Mouse (Mus musculus) right cerebral cortex, adult 2 months (tissue): ENCODE results near the gene Prelid3b.

Source experiments
- DNase-seq, 2 experiments: peaks; one replicate each; pipeline ENCODE4 v3.0.0; 2021 to 2022; ENCODE audit warnings: low spot score in 2 of 2

The Prelid3b gene

DNA sequence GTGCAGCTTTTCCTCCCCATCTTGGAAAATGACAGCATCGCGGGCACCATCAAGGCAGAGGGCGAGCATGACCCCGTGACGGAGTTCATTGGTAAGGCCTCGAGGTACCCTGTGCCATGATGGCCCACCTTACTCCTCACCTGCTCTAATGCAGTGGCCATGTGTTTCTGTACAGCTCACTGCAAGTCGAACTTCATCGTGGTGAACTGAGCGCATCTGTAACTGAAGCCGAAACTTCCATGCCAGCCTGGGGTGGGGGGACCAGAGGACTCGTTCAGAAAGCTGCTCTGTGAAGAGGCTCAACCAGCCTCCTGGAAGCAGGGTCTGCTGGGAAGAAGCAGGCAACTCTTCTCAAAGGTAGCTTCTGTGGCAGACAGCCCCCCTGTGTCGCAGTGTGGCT, 46.0 kb downstream of the Prelid3b start:
- DNase-seq: no peak

DNA sequence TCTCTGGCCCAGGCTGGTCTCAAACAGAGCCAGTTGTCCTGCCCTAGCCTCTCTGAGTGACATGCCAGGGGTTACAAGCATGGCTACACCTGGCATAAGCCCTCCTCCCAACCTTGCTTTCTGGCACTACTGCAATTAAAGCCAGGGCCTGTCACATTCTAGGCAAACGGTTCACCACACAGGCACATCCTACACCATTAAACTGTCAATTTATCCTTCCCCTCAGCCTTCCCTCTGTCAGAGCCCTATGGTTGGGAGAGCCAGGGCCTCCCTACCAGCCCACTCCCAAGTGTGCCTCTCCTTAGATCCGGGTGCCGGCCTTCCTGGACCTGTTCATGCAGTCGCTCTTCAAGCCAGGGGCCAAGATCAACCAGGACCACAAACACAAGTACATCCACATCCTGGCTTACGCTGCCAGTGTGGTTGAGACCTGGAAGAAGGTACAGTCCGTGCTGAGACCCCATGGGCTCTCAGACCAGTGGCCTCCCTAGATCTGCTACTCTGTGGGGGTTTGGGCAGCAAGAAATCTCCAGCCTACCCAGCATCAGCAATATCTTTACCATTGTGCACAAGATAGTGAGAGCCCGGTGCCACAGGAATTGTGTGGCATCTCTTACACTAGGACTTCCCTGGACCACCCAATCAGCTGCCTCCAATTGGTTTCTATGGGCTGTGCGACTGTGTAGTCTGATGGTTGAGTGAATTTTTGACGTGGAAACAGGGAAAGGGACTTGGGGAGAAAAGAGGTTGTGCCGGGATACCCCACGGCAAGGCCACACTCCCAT, 48.4 kb downstream of the Prelid3b start:
- no peak for DNase-seq

DNA sequence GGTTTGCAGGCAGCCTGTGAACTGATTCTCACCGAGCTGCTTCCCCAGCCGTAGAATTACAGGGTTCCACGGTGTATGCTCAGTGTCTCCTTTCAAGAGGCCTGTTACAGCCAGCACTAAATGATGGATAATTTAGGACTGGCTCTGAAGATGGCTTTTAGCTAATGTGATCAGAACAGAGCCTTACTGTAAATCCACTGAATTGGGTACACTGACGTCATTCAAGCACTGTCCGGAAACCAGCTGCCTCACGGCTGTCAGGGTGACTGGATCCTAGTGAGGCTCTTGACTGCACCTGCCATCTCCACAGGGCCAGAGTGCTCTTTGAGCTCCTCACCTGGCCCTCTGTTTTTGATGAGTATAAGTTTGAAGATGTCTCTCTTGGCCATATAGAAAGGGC, 51.8 kb downstream of the Prelid3b start:
- DNase-seq: no peak

DNA sequence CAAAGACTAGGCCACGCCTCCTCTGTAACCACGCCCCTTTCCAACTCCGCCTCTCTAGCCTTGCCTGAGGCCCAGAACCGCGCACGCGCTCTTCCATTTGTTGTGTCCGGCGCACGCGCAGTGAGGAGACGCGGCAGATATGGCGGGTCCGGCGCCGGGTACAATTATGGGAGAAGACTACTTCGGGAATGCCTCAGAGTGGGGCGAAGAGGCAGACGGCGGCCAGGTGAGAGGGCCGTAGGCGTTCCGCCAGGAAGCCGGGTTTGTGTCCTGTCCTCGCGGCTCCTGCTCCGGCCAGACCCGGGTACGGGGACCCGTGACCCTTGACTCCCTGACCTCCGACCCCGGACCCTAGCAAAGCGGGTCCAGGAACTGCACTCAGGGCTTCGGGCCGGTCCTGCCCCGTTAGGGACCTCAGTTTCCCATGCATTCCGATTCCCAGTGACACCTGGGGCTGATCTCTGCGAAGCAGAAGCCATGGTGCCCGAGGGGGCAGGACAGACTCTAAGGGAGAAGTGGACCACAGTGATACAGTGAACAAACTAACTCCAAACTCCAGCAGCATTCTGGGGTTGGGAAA, 57.1 kb downstream of the Prelid3b start, which contains the start of gene Nelfcd:
Gene Nelfcd (plus strand): TSS at position 74 of the 580 bp plus-strand sequence.
- peak; percentile 93 for DNase-seq
